Mouse (Mus musculus) embryonic facial prominence, embryonic 12.5 days (tissue): Measurements from ENCODE around the gene Hlx. TPM values are rescaled to one million over a fixed set of nuclear protein-coding genes. Genes with fewer than 3 reads are reported as not detected.

Experiments
- ATAC-seq: fragments of 200-750 bp; cut with Nextera tagmentation; 2 replicates; pipeline ENCODE4 v1.8.0; 2017; ENCODE audit not compliant: insufficient number of reproducible peaks, insufficient read depth, low FRiP score, low TSS enrichment
- H3K27ac ChIP-seq: fragments of 300-500 bp; sonication (generic); 2 replicates; pipeline ENCODE4 v1.5.1; 2016; ENCODE audit warnings: mild to moderate bottlenecking
- H3K27me3 ChIP-seq: fragments of 300-500 bp; sonication (generic); 2 replicates; pipeline ENCODE4 v1.6.1; 2016; ENCODE audit warnings: mild to moderate bottlenecking, moderate library complexity
- H3K36me3 ChIP-seq: fragments of 300-500 bp; sonication (generic); 2 replicates; pipeline ENCODE4 v1.6.1; 2016; ENCODE audit warnings: mild to moderate bottlenecking
- H3K4me1 ChIP-seq: fragments of 300-500 bp; sonication (generic); 2 replicates; pipeline ENCODE4 v1.6.1; 2016
- H3K4me2 ChIP-seq: fragments of 300-500 bp; sonication (generic); replicated peaks from 2 replicates; pipeline ENCODE4 v1.6.1; 2016; ENCODE audit warnings: mild to moderate bottlenecking, moderate library complexity
- H3K4me3 ChIP-seq: fragments of 300-500 bp; sonication (generic); 2 replicates; pipeline ENCODE4 v1.5.1; 2016; ENCODE audit warnings: mild to moderate bottlenecking
- H3K9ac ChIP-seq: fragments of 300-500 bp; sonication (generic); 2 replicates; pipeline ENCODE4 v1.6.1; 2016; ENCODE audit warnings: mild to moderate bottlenecking, moderate library complexity
- H3K9me3 ChIP-seq: fragments of 300-500 bp; sonication (generic); 2 replicates; pipeline ENCODE4 v1.6.1; 2016; ENCODE audit warnings: mild to moderate bottlenecking, moderate library complexity
- WGBS: fragments of 180-500 bp; shearing (Covaris S2); methylation state at CpG from one replicate; pipeline ENCODE4 v1.1.7; 2016; 5-methylcytosine and 5-hydroxymethylcytosine counted together
- polyA plus RNA-seq: library from polyadenylated mRNA; unstranded; fragments of >200 nt; fragmentation: Nextera tagmentation; extraction: Ambion mirVana; gene quantifications from 2 replicates; pipeline ENCODE4 v1.2.1, GENCODE M21; 2016

Hlx gene
- polyA plus RNA-seq, 1 experiment from 2014 or later: 8.4 TPM

GRCm38 (mm10) chr1:184752671-184753070, 20.3 kb upstream of the Hlx start:
- WGBS: 87% methylated on average over 5 of the region's 5 CpGs
- H3K27me3 ChIP-seq: no peaks in the 10 kb centered on the region
- H3K9ac ChIP-seq: no peak overlapping the region
- no peaks in the 10 kb centered on the region for H3K9me3 ChIP-seq
- no peak overlapping the region for H3K27ac ChIP-seq
- no peak overlapping the region for H3K4me3 ChIP-seq
- ATAC-seq: no peak
- H3K4me2 ChIP-seq: no peak overlapping the region
- H3K36me3 ChIP-seq: no peaks in the 10 kb centered on the region
- H3K4me1 ChIP-seq: no peaks in the 10 kb centered on the region

- Histone ChIP-seq H3K9ac (no peak overlapping the region), H3K4me2 (no peak overlapping the region), H3K4me3 (no peak overlapping the region), H3K27ac (no peak overlapping the region), H3K36me3 (no peaks in the 10 kb centered on the region), H3K27me3 (no peaks in the 10 kb centered on the region), H3K4me1 (no peaks in the 10 kb centered on the region), H3K9me3 (no peaks in the 10 kb centered on the region)
- ATAC-seq: no peak
- 87% methylated on average over 11 of the region's 11 CpGs for WGBS
Measured at GRCm38 (mm10) chr1:184750114-184750664, 17.8 kb upstream of the Hlx start.

- Histone ChIP-seq H3K9ac (no peak overlapping the region), H3K4me1 (no peaks in the 10 kb centered on the region), H3K4me3 (no peak overlapping the region), H3K4me2 (no peak overlapping the region), H3K27me3 (no peaks in the 10 kb centered on the region), H3K36me3 (no peaks in the 10 kb centered on the region), H3K9me3 (no peaks in the 10 kb centered on the region), H3K27ac (no peak overlapping the region)
- ATAC-seq: no peak
- 70% methylated on average over 14 of the region's 14 CpGs for WGBS
Measured at GRCm38 (mm10) chr1:184748692-184749152, 16.3 kb upstream of the Hlx start.

GRCm38 (mm10) chr1:184737876-184738479, 5.6 kb upstream of the Hlx start:
- peaks cover 62% of the 10 kb centered on the region for H3K27me3 ChIP-seq
- H3K9me3 ChIP-seq: no peaks in the 10 kb centered on the region
- H3K36me3 ChIP-seq: no peaks in the 10 kb centered on the region
- H3K4me3 ChIP-seq: no peak overlapping the region
- 4% methylated on average over 11 of the region's 14 CpGs for WGBS
- no peak overlapping the region for H3K4me2 ChIP-seq
- no peak overlapping the region for H3K9ac ChIP-seq
- no peak for ATAC-seq
- H3K27ac ChIP-seq: no peak overlapping the region
- H3K4me1 ChIP-seq: no peaks in the 10 kb centered on the region

GRCm38 (mm10) chr1:184737228-184737627, 4.8 kb upstream of the Hlx start:
- no peak overlapping the region for H3K4me2 ChIP-seq
- ATAC-seq: no peak
- WGBS: 31% methylated on average over 2 of the region's 2 CpGs
- peaks cover 67% of the 10 kb centered on the region for H3K27me3 ChIP-seq
- no peaks in the 10 kb centered on the region for H3K9me3 ChIP-seq
- H3K27ac ChIP-seq: no peak overlapping the region
- no peak overlapping the region for H3K4me3 ChIP-seq
- H3K9ac ChIP-seq: no peak overlapping the region
- no peaks in the 10 kb centered on the region for H3K36me3 ChIP-seq
- H3K4me1 ChIP-seq: no peaks in the 10 kb centered on the region

GRCm38 (mm10) chr1:184736260-184736659, 3.8 kb upstream of the Hlx start:
- Histone ChIP-seq H3K27ac (no peak overlapping the region), H3K9me3 (no peaks in the 10 kb centered on the region), H3K36me3 (no peaks in the 10 kb centered on the region), H3K4me3 (no peak overlapping the region), H3K4me1 (peaks cover 6% of the 10 kb centered on the region; the same call in 1 of the 2 replicates), H3K27me3 (peaks cover 76% of the 10 kb centered on the region), H3K9ac (no peak overlapping the region), H3K4me2 (no peak overlapping the region)
- 15% methylated on average over 5 of the region's 5 CpGs for WGBS
- ATAC-seq: no peak

- Histone ChIP-seq H3K4me3 (no peak overlapping the region), H3K27me3 (peaks cover 76% of the 10 kb centered on the region), H3K4me2 (no peak overlapping the region), H3K9me3 (no peaks in the 10 kb centered on the region), H3K36me3 (no peaks in the 10 kb centered on the region), H3K27ac (no peak overlapping the region), H3K9ac (no peak overlapping the region), H3K4me1 (peaks cover 6% of the 10 kb centered on the region; the same call in 1 of the 2 replicates)
- ATAC-seq: no peak
- WGBS: 3% methylated on average over 25 of the region's 25 CpGs
Measured at GRCm38 (mm10) chr1:184734991-184735920, 2.8 kb upstream of the Hlx start.

- 0 out of 2 replicates have a peak overlapping the region, but pooled peaks have one; percentile 9 for H3K4me2 ChIP-seq
- 2% methylated on average over 26 of the region's 27 CpGs for WGBS
- peaks cover 6% of the 10 kb centered on the region; the same call in 1 of the 2 replicates for H3K4me1 ChIP-seq
- no peak for ATAC-seq
- H3K4me3 ChIP-seq: no peak overlapping the region
- no peak overlapping the region for H3K9ac ChIP-seq
- H3K36me3 ChIP-seq: no peaks in the 10 kb centered on the region
- no peak overlapping the region for H3K27ac ChIP-seq
- no peaks in the 10 kb centered on the region for H3K9me3 ChIP-seq
- H3K27me3 ChIP-seq: peaks cover 77% of the 10 kb centered on the region
Measured at GRCm38 (mm10) chr1:184734067-184734830, 1.8 kb upstream of the Hlx start.

- WGBS: 2% methylated on average over 28 of the region's 28 CpGs
- H3K9ac ChIP-seq: no peak overlapping the region
- peaks cover 6% of the 10 kb centered on the region; the same call in 1 of the 2 replicates for H3K4me1 ChIP-seq
- no peak for ATAC-seq
- peaks cover 78% of the 10 kb centered on the region for H3K27me3 ChIP-seq
- H3K4me2 ChIP-seq: peak overlapping the region; percentile 79
- H3K36me3 ChIP-seq: no peaks in the 10 kb centered on the region
- H3K9me3 ChIP-seq: no peaks in the 10 kb centered on the region
- no peak overlapping the region for H3K4me3 ChIP-seq
- no peak overlapping the region for H3K27ac ChIP-seq
Measured at GRCm38 (mm10) chr1:184733300-184734066, 1.1 kb upstream of the Hlx start.

- H3K27ac ChIP-seq: peak overlapping the region; percentile 57
- peak overlapping the region; percentile 28 for H3K9ac ChIP-seq
- H3K4me2 ChIP-seq: peak overlapping the region; percentile 79
- H3K36me3 ChIP-seq: no peaks in the 10 kb centered on the region
- peak overlapping the region; percentile 44 for H3K4me3 ChIP-seq
- peak; percentile 49; the same call in 1 of the 2 replicates for ATAC-seq
- H3K9me3 ChIP-seq: no peaks in the 10 kb centered on the region
- peaks cover 83% of the 10 kb centered on the region for H3K27me3 ChIP-seq
- under 1% methylated on average over 82 of the region's 85 CpGs for WGBS
- H3K4me1 ChIP-seq: peaks cover 12% of the 10 kb centered on the region; the same call in 1 of the 2 replicates
Measured at GRCm38 (mm10) chr1:184731644-184732545, 524 bp downstream of the Hlx start.
